Comparison of ENCODE assay signal across 27 mouse cellular contexts in genomic region chr16:43430030-43430429, GRCm38 (mm10).
"Had no signal": no experiment of that assay in that cellular context is flagged by ENCODE, and none has a peak within 500 bp of the region (broad histone marks: within the 10 kb centered on the region; RNA-seq: fewer than 3 reads in every experiment).

No protein-coding gene starts in this region.

- ATAC-seq: hindbrain, embryonic 16.5 days; inflammation-experienced regulatory T-cells, adult 6 months; intestine, embryonic 15.5 days; intestine, postnatal 0 days; liver, postnatal 0 days had no signal

- H3K4me2 ChIP-seq: heart, embryonic 13.5 days; heart, embryonic 15.5 days; hindbrain, embryonic 12.5 days; hindbrain, embryonic 14.5 days; intestine, embryonic 15.5 days; limb, embryonic 12.5 days; liver, embryonic 11.5 days; liver, embryonic 13.5 days; liver, embryonic 15.5 days had no signal

- H3K4me3 ChIP-seq: heart, adult 2 months; heart, embryonic 10.5 days; heart, embryonic 13.5 days; heart, embryonic 15.5 days; hindbrain, embryonic 10.5 days; hindbrain, embryonic 12.5 days; intestine, embryonic 15.5 days; left cerebral cortex, adult 2 months; limb, embryonic 10.5 days; limb, embryonic 12.5 days; liver, embryonic 13.5 days; liver, embryonic 15.5 days had no signal

- H3K27ac ChIP-seq: heart, embryonic 10.5 days; heart, embryonic 13.5 days; heart, embryonic 15.5 days; hindbrain, embryonic 10.5 days; hindbrain, embryonic 12.5 days; hindbrain, embryonic 14.5 days; intestine, embryonic 15.5 days; left cerebral cortex, adult 2 months; limb, embryonic 10.5 days; limb, embryonic 12.5 days; liver, embryonic 13.5 days; liver, embryonic 15.5 days had no signal

- DNase-seq: gastrocnemius, postnatal 25 days; heart, adult 2 months; heart, postnatal 14 days; heart, postnatal 36 days; kidney, adult 18-20 months; kidney, adult 8-10 months; kidney, postnatal 10 days; kidney, postnatal 25 days; kidney, postnatal 4 days; liver; liver, embryonic 13.5 days; liver, postnatal 0 days had no signal

- H3K4me1 ChIP-seq: hindbrain, embryonic 10.5 days; hindbrain, embryonic 12.5 days; intestine, embryonic 15.5 days; limb, embryonic 10.5 days; limb, embryonic 12.5 days; liver, embryonic 13.5 days; liver, embryonic 15.5 days had no signal

- H3K9me3 ChIP-seq: heart, embryonic 10.5 days; heart, embryonic 13.5 days; heart, embryonic 15.5 days; hindbrain, embryonic 10.5 days; hindbrain, embryonic 12.5 days; intestine, embryonic 15.5 days; limb, embryonic 10.5 days; limb, embryonic 12.5 days; liver, embryonic 13.5 days; liver, embryonic 15.5 days had no signal

- H3K9ac ChIP-seq: heart, embryonic 13.5 days; heart, embryonic 15.5 days; hindbrain, embryonic 12.5 days; hindbrain, embryonic 14.5 days; intestine, embryonic 15.5 days; limb, embryonic 12.5 days; liver, embryonic 13.5 days; liver, embryonic 15.5 days; liver, postnatal 0 days had no signal

- H3K27me3 ChIP-seq: heart, embryonic 13.5 days; heart, embryonic 15.5 days; hindbrain, embryonic 12.5 days; intestine, embryonic 15.5 days; limb, embryonic 12.5 days; liver, embryonic 13.5 days; liver, embryonic 15.5 days had no signal

- H3K36me3 ChIP-seq: heart, embryonic 10.5 days; heart, embryonic 13.5 days; heart, embryonic 15.5 days; hindbrain, embryonic 10.5 days; hindbrain, embryonic 12.5 days; intestine, embryonic 15.5 days; limb, embryonic 10.5 days; limb, embryonic 12.5 days; liver, embryonic 13.5 days; liver, embryonic 15.5 days had no signal
